10 mouse cellular contexts compared by ENCODE assay signal in genomic region chr12:85973526-85973925, GRCm38 (mm10).
DNase-seq lines count a peak whose midpoint lies in the region; ATAC-seq and TF ChIP-seq lines count a peak whose summit lies in the region.
"Had no signal": no experiment of that assay in that cellular context is flagged by ENCODE, and none has a peak within 500 bp of the region (broad histone marks: within the 10 kb centered on the region; RNA-seq: fewer than 3 reads in every experiment).

No protein-coding gene starts in this region.

- TF ChIP-seq EP300 in CH12.LX (IDR thresholded peaks at IDR 0.05; ENCODE audit: low read length): no peak

- ATAC-seq in heart, embryonic 14.5 days (ENCODE audit: insufficient number of reproducible peaks, insufficient read depth, low FRiP score, low read depth): 0 out of 2 replicates have a peak, but pooled peaks have one; percentile 33
- ATAC-seq in heart, embryonic 11.5 days (replicated peaks; ENCODE audit: insufficient number of reproducible peaks, low FRiP score, low TSS enrichment): no peak
- ATAC-seq in inflammation-experienced regulatory T-cells, adult 6 months: peak; percentile 72
- ATAC-seq in megakaryocyte-erythroid progenitor cell, adult 5-6 weeks (replicated peaks; ENCODE audit: low FRiP score, low TSS enrichment, poor library complexity, severe bottlenecking): peak; percentile 50
- no peak for ATAC-seq in forebrain, embryonic 14.5 days

- no peak overlapping the region for H3K9ac ChIP-seq in heart, embryonic 14.5 days (ENCODE audit: low read length)
- H3K9ac ChIP-seq in heart, embryonic 11.5 days (ENCODE audit: low read depth, low read length): no peak overlapping the region
- H3K9ac ChIP-seq in CH12.LX (ENCODE audit: insufficient read depth, low read depth): no peak overlapping the region
- no peak overlapping the region for H3K9ac ChIP-seq in forebrain, embryonic 14.5 days (ENCODE audit: low read length)
- H3K9ac ChIP-seq: hindbrain, embryonic 15.5 days; neural tube, embryonic 13.5 days had no signal

- no peak overlapping the region for H3K4me2 ChIP-seq in heart, embryonic 14.5 days (ENCODE audit: low read length)
- no peak overlapping the region for H3K4me2 ChIP-seq in heart, embryonic 11.5 days
- no peak overlapping the region for H3K4me2 ChIP-seq in CH12.LX (ENCODE audit: insufficient read depth, low read depth, poor library complexity, severe bottlenecking)
- no peak overlapping the region for H3K4me2 ChIP-seq in forebrain, embryonic 14.5 days (ENCODE audit: low read length)
- H3K4me2 ChIP-seq: hindbrain, embryonic 15.5 days; neural tube, embryonic 13.5 days had no signal

- DNase-seq in CH12.LX (ENCODE audit: extremely low read depth): no peak
- no peak for DNase-seq in ovary, postnatal 14 days (ENCODE audit: low spot score)
- no peak for DNase-seq in cerebellum, adult 9-11 months
- no peak for DNase-seq in forebrain, embryonic 14.5 days (ENCODE audit: low spot score)

- peaks cover 11% of the 10 kb centered on the region in 2 experiments; a peak in 2 of 4 replicates for H3K4me1 ChIP-seq in heart, embryonic 14.5 days (ENCODE audit: control insufficient read depth in 2 of 2, insufficient read depth in 2 of 2, low read length in 2 of 2)
- H3K4me1 ChIP-seq in heart, embryonic 11.5 days (ENCODE audit: control insufficient read depth, insufficient read depth, low read length): peaks cover 4% of the 10 kb centered on the region; the same call in 1 of the 2 replicates
- peaks cover 8 to 29% of the 10 kb centered on the region in 2 experiments for H3K4me1 ChIP-seq in CH12.LX (ENCODE audit: control insufficient read depth in 1 of 2, insufficient read depth in 2 of 2)
- no peaks in the 10 kb centered on the region for H3K4me1 ChIP-seq in forebrain, embryonic 14.5 days (ENCODE audit: control insufficient read depth, insufficient read depth, low read length)

- no peaks in the 10 kb centered on the region for H3K36me3 ChIP-seq in heart, embryonic 14.5 days (ENCODE audit: control insufficient read depth, insufficient read depth, low read length)
- no peaks in the 10 kb centered on the region for H3K36me3 ChIP-seq in heart, embryonic 11.5 days (ENCODE audit: control insufficient read depth, insufficient read depth, low read length)
- H3K36me3 ChIP-seq in CH12.LX (replicated peaks in 1 of 2; ENCODE audit: control insufficient read depth in 1 of 2, insufficient read depth in 1 of 2, low read length in 1 of 2): peaks cover 0 to 14% of the 10 kb centered on the region in 2 experiments
- no peaks in the 10 kb centered on the region for H3K36me3 ChIP-seq in forebrain, embryonic 14.5 days (ENCODE audit: control insufficient read depth, insufficient read depth, low read length)
- H3K36me3 ChIP-seq: hindbrain, embryonic 15.5 days; neural tube, embryonic 13.5 days had no signal

- in situ Hi-C loops in CH12.LX (cut with MboI; ENCODE audit: low pct_ligation_motif_present, low pct_unique_long_range_greater_than_20kb, low sequenced_read_pairs): no loop called here

- H3K27me3 ChIP-seq in heart, embryonic 14.5 days (ENCODE audit: control insufficient read depth, insufficient read depth, low read length): no peaks in the 10 kb centered on the region
- no peaks in the 10 kb centered on the region for H3K27me3 ChIP-seq in heart, embryonic 11.5 days (ENCODE audit: control insufficient read depth, insufficient read depth, low read length)
- no peaks in the 10 kb centered on the region for H3K27me3 ChIP-seq in CH12.LX (replicated peaks)
- H3K27me3 ChIP-seq in forebrain, embryonic 14.5 days (replicated peaks; ENCODE audit: control insufficient read depth, insufficient read depth, low read length): no peaks in the 10 kb centered on the region
- H3K27me3 ChIP-seq: hindbrain, embryonic 15.5 days; neural tube, embryonic 13.5 days had no signal

- 34% methylated on average over 4 of the region's 4 CpGs for WGBS in heart, embryonic 14.5 days
- WGBS in heart, embryonic 11.5 days (ENCODE audit: insufficient replicate concordance): 57% methylated on average over 4 of the region's 4 CpGs
- 71% methylated on average over 4 of the region's 4 CpGs for WGBS in forebrain, embryonic 14.5 days

- H3K79me2 ChIP-seq in CH12.LX (replicated peaks; ENCODE audit: control insufficient read depth, extremely low read depth, insufficient read depth, poor library complexity, severe bottlenecking): no peaks in the 10 kb centered on the region

- dilution Hi-C loops in CH12.LX (cut with MboI; ENCODE audit: extremely low pct_ligation_motif_present, extremely low pct_unique_long_range_greater_than_20kb, low sequenced_read_pairs): no loop called here

- TF ChIP-seq RAD21 in CH12.LX (IDR thresholded peaks at IDR 0.05; ENCODE audit: low read depth, low read length): no peak

- no peak overlapping the region for H3K4me3 ChIP-seq in heart, embryonic 14.5 days (ENCODE audit: control insufficient read depth in 1 of 2, insufficient read depth in 1 of 2, low read depth in 1 of 2, low read length in 2 of 2)
- no peak overlapping the region for H3K4me3 ChIP-seq in heart, embryonic 11.5 days (ENCODE audit: low read depth, low read length)
- no peak overlapping the region for H3K4me3 ChIP-seq in CH12.LX (replicated peaks in 1 of 3; ENCODE audit: low read depth in 2 of 3, low read length in 2 of 3, poor library complexity in 1 of 3)
- no peak overlapping the region for H3K4me3 ChIP-seq in forebrain, embryonic 14.5 days (ENCODE audit: low read depth, low read length)
- H3K4me3 ChIP-seq: hindbrain, embryonic 15.5 days; neural tube, embryonic 13.5 days had no signal

- TF ChIP-seq POLR2A in CH12.LX (IDR thresholded peaks at IDR 0.05; ENCODE audit: low read depth, low read length): no peak

- H3K9me3 ChIP-seq in heart, embryonic 14.5 days (ENCODE audit: control insufficient read depth, low read length): no peaks in the 10 kb centered on the region
- H3K9me3 ChIP-seq in heart, embryonic 11.5 days (replicated peaks; ENCODE audit: control insufficient read depth, low read length): no peaks in the 10 kb centered on the region
- H3K9me3 ChIP-seq in CH12.LX (replicated peaks; ENCODE audit: low read length): no peaks in the 10 kb centered on the region
- H3K9me3 ChIP-seq in forebrain, embryonic 14.5 days (replicated peaks; ENCODE audit: control insufficient read depth, low read length): no peaks in the 10 kb centered on the region
- H3K9me3 ChIP-seq: hindbrain, embryonic 15.5 days; neural tube, embryonic 13.5 days had no signal

- peak overlapping the region in 1 of 2 experiments; percentile 46; a peak in 1 of 4 replicates for H3K27ac ChIP-seq in heart, embryonic 14.5 days (replicated peaks in 1 of 2; ENCODE audit: control insufficient read depth in 1 of 2, insufficient read depth in 1 of 2, low read depth in 2 of 2, low read length in 2 of 2)
- no peak overlapping the region for H3K27ac ChIP-seq in heart, embryonic 11.5 days (ENCODE audit: low read depth, low read length)
- H3K27ac ChIP-seq in CH12.LX (ENCODE audit: insufficient read depth, low read depth): no peak overlapping the region
- no peak overlapping the region for H3K27ac ChIP-seq in forebrain, embryonic 14.5 days (ENCODE audit: low read depth, low read length)
- H3K27ac ChIP-seq: hindbrain, embryonic 15.5 days; neural tube, embryonic 13.5 days had no signal

- no peak for TF ChIP-seq CTCF in CH12.LX (conservative IDR thresholded peaks at IDR 0.05 in 1 of 2, IDR thresholded peaks at IDR 0.05 in 1 of 2; ENCODE audit: low read depth in 2 of 2, low read length in 2 of 2)

TF ChIP-seq in CH12.LX, 34 proteins besides CTCF, POLR2A, EP300 and RAD21:
- TF ChIP-seq MEF2A (IDR thresholded peaks at IDR 0.05; ENCODE audit: borderline replicate concordance, low read depth, low read length): peak; percentile 56; the same call in 1 of the 2 replicates
- TF ChIP-seq USF1 (IDR thresholded peaks at IDR 0.05; ENCODE audit: low read depth, low read length): no peak
- TF ChIP-seq CHD1 (IDR thresholded peaks at IDR 0.05; ENCODE audit: low read depth, low read length): no peak
- TF ChIP-seq SMC3 (IDR thresholded peaks at IDR 0.05; ENCODE audit: low read depth, low read length): no peak
- TF ChIP-seq MXI1 (IDR thresholded peaks at IDR 0.05; ENCODE audit: low read depth, low read length): no peak
- no peak for TF ChIP-seq NELFE (IDR thresholded peaks at IDR 0.05; ENCODE audit: low read depth, low read length)

Comparison
In these comparisons a context has a peak if more than half of its experiments do, and no peak if none do; other contexts are left out.
1. ATAC-seq: peak in heart, embryonic 14.5 days (single experiment), inflammation-experienced regulatory T-cells, adult 6 months (single experiment) and megakaryocyte-erythroid progenitor cell, adult 5-6 weeks (single experiment); none in heart, embryonic 11.5 days (single experiment) and forebrain, embryonic 14.5 days (single experiment).